ENCODE assay signal across 29 mouse cellular contexts in genomic region chr9:98407771-98408170, GRCm38 (mm10). TPM values are rescaled to one million over a fixed set of nuclear protein-coding genes. Genes with fewer than 3 reads are reported as not detected.
DNase-seq lines count a peak whose midpoint lies in the region; ATAC-seq and TF ChIP-seq lines count a peak whose summit lies in the region.
"Had no signal": no experiment of that assay in that cellular context is flagged by ENCODE, and none has a peak within 500 bp of the region (broad histone marks: within the 10 kb centered on the region; RNA-seq: fewer than 3 reads in every experiment).

No protein-coding gene starts in this region.

- H3K27ac ChIP-seq in embryonic facial prominence, embryonic 14.5 days (replicated peaks; ENCODE audit: low read depth, low read length) = no peak overlapping the region
- no peak overlapping the region for H3K27ac ChIP-seq in embryonic facial prominence, embryonic 10.5 days (replicated peaks)
- H3K27ac ChIP-seq in forebrain, embryonic 16.5 days (ENCODE audit: low read length) = no peak overlapping the region
- no peak overlapping the region for H3K27ac ChIP-seq in forebrain, postnatal 0 days (ENCODE audit: low read depth, low read length)
- no peak overlapping the region for H3K27ac ChIP-seq in lung, embryonic 15.5 days
- no peak overlapping the region for H3K27ac ChIP-seq in neural tube, embryonic 13.5 days (replicated peaks)
- H3K27ac ChIP-seq in neural tube, embryonic 15.5 days (replicated peaks) = no peak overlapping the region
- H3K27ac ChIP-seq: embryonic facial prominence, embryonic 13.5 days; forebrain, embryonic 10.5 days; heart, embryonic 15.5 days; hindbrain, embryonic 10.5 days; hindbrain, embryonic 13.5 days had no signal

- no peak overlapping the region for H3K4me3 ChIP-seq in embryonic facial prominence, embryonic 14.5 days (ENCODE audit: low read depth, low read length)
- no peak overlapping the region for H3K4me3 ChIP-seq in embryonic facial prominence, embryonic 10.5 days
- no peak overlapping the region for H3K4me3 ChIP-seq in forebrain, embryonic 16.5 days (replicated peaks; ENCODE audit: low read length)
- no peak overlapping the region for H3K4me3 ChIP-seq in forebrain, postnatal 0 days (ENCODE audit: low read depth, low read length)
- no peak overlapping the region for H3K4me3 ChIP-seq in lung, embryonic 15.5 days
- no peak overlapping the region for H3K4me3 ChIP-seq in neural tube, embryonic 13.5 days
- no peak overlapping the region for H3K4me3 ChIP-seq in neural tube, embryonic 15.5 days (replicated peaks)
- H3K4me3 ChIP-seq: embryonic facial prominence, embryonic 13.5 days; forebrain, embryonic 10.5 days; heart, embryonic 12.5 days; heart, embryonic 15.5 days; hindbrain, embryonic 10.5 days; hindbrain, embryonic 13.5 days had no signal

- H3K4me1 ChIP-seq in embryonic facial prominence, embryonic 14.5 days (ENCODE audit: control insufficient read depth, insufficient read depth, low read length) = no peaks in the 10 kb centered on the region
- H3K4me1 ChIP-seq in embryonic facial prominence, embryonic 10.5 days = peaks cover 3% of the 10 kb centered on the region; the same call in 1 of the 2 replicates
- peaks cover 6% of the 10 kb centered on the region for H3K4me1 ChIP-seq in forebrain, embryonic 16.5 days (replicated peaks; ENCODE audit: control insufficient read depth, insufficient read depth, low read length)
- H3K4me1 ChIP-seq in forebrain, postnatal 0 days (ENCODE audit: insufficient read depth) = no peaks in the 10 kb centered on the region
- H3K4me1 ChIP-seq in lung, embryonic 15.5 days = peaks cover 4% of the 10 kb centered on the region; the same call in 1 of the 2 replicates
- peaks cover 4% of the 10 kb centered on the region; the same call in 1 of the 2 replicates for H3K4me1 ChIP-seq in neural tube, embryonic 13.5 days (replicated peaks)
- no peaks in the 10 kb centered on the region; the same call in 1 of the 2 replicates for H3K4me1 ChIP-seq in neural tube, embryonic 15.5 days
- H3K4me1 ChIP-seq: embryonic facial prominence, embryonic 13.5 days; forebrain, embryonic 10.5 days; heart, embryonic 12.5 days; heart, embryonic 15.5 days; hindbrain, embryonic 10.5 days had no signal

- H3K9me3 ChIP-seq in embryonic facial prominence, embryonic 14.5 days (ENCODE audit: control insufficient read depth, low read length) = no peaks in the 10 kb centered on the region
- no peaks in the 10 kb centered on the region for H3K9me3 ChIP-seq in embryonic facial prominence, embryonic 10.5 days
- H3K9me3 ChIP-seq in forebrain, embryonic 16.5 days (ENCODE audit: control insufficient read depth, low read length) = no peaks in the 10 kb centered on the region
- no peaks in the 10 kb centered on the region for H3K9me3 ChIP-seq in forebrain, postnatal 0 days (ENCODE audit: low read length)
- H3K9me3 ChIP-seq in lung, embryonic 15.5 days = no peaks in the 10 kb centered on the region
- no peaks in the 10 kb centered on the region for H3K9me3 ChIP-seq in neural tube, embryonic 13.5 days
- no peaks in the 10 kb centered on the region for H3K9me3 ChIP-seq in neural tube, embryonic 15.5 days (replicated peaks)
- H3K9me3 ChIP-seq: embryonic facial prominence, embryonic 13.5 days; forebrain, embryonic 10.5 days; G1E; heart, embryonic 12.5 days; heart, embryonic 15.5 days; hindbrain, embryonic 10.5 days; hindbrain, embryonic 13.5 days had no signal

- no peaks in the 10 kb centered on the region for H3K27me3 ChIP-seq in embryonic facial prominence, embryonic 14.5 days (replicated peaks; ENCODE audit: control insufficient read depth, insufficient read depth, low read length)
- peaks cover 4% of the 10 kb centered on the region for H3K27me3 ChIP-seq in embryonic facial prominence, embryonic 10.5 days (replicated peaks; ENCODE audit: low read depth, poor library complexity, severe bottlenecking)
- no peaks in the 10 kb centered on the region for H3K27me3 ChIP-seq in forebrain, embryonic 16.5 days (replicated peaks; ENCODE audit: control insufficient read depth, insufficient read depth, low read length)
- no peaks in the 10 kb centered on the region for H3K27me3 ChIP-seq in forebrain, postnatal 0 days (ENCODE audit: insufficient read depth, low read length)
- H3K27me3 ChIP-seq in lung, embryonic 15.5 days = no peaks in the 10 kb centered on the region
- H3K27me3 ChIP-seq in neural tube, embryonic 13.5 days = no peaks in the 10 kb centered on the region
- H3K27me3 ChIP-seq in neural tube, embryonic 15.5 days (replicated peaks) = no peaks in the 10 kb centered on the region
- H3K27me3 ChIP-seq: CH12.LX; embryonic facial prominence, embryonic 13.5 days; heart, embryonic 12.5 days; heart, embryonic 15.5 days; Patski had no signal

- H3K4me2 ChIP-seq in embryonic facial prominence, embryonic 14.5 days (ENCODE audit: low read depth, low read length) = no peak overlapping the region
- no peak overlapping the region for H3K4me2 ChIP-seq in forebrain, embryonic 16.5 days (ENCODE audit: low read length)
- no peak overlapping the region for H3K4me2 ChIP-seq in forebrain, postnatal 0 days (ENCODE audit: low read depth)
- H3K4me2 ChIP-seq in lung, embryonic 15.5 days = no peak overlapping the region
- H3K4me2 ChIP-seq in neural tube, embryonic 13.5 days = no peak overlapping the region
- no peak overlapping the region for H3K4me2 ChIP-seq in neural tube, embryonic 15.5 days
- H3K4me2 ChIP-seq: embryonic facial prominence, embryonic 13.5 days; heart, embryonic 12.5 days; heart, embryonic 15.5 days; hindbrain, embryonic 13.5 days had no signal

- TF ChIP-seq CTCF in forebrain, postnatal 0 days (IDR thresholded peaks at IDR 0.05; ENCODE audit: low read depth) = no peak

- DNase-seq in embryonic facial prominence, embryonic 14.5 days (ENCODE audit: low spot score) = peak; percentile 17
- no peak for DNase-seq in embryonic facial prominence, embryonic 10.5 days (ENCODE audit: low spot score)
- DNase-seq in forebrain, postnatal 0 days = no peak
- DNase-seq in lung, adult 18-20 months = no peak
- DNase-seq: adrenal gland, postnatal 10 days; B cell, adult 2 months; cerebellum, adult 18-20 months; cerebellum, adult 9-10 months; cerebellum, postnatal 25 days; gastrocnemius, postnatal 10 days; gastrocnemius, postnatal 36 days; heart, postnatal 10 days; heart, postnatal 36 days; kidney, adult 2 months had no signal

- WGBS in embryonic facial prominence, embryonic 14.5 days = 65% methylated on average over 12 of the region's 12 CpGs
- 91% methylated on average over 12 of the region's 12 CpGs for WGBS in embryonic facial prominence, embryonic 10.5 days
- WGBS in forebrain, embryonic 16.5 days = 43% methylated on average over 12 of the region's 12 CpGs
- 38% methylated on average over 12 of the region's 12 CpGs for WGBS in forebrain, postnatal 0 days
- 63% methylated on average over 12 of the region's 12 CpGs for WGBS in lung, embryonic 15.5 days
- WGBS in neural tube, embryonic 13.5 days = 71% methylated on average over 12 of the region's 12 CpGs
- WGBS in neural tube, embryonic 15.5 days = 62% methylated on average over 12 of the region's 12 CpGs

- no peak overlapping the region for H3K9ac ChIP-seq in embryonic facial prominence, embryonic 14.5 days (ENCODE audit: low read depth, low read length)
- H3K9ac ChIP-seq in forebrain, embryonic 16.5 days (replicated peaks; ENCODE audit: low read depth, low read length) = no peak overlapping the region
- H3K9ac ChIP-seq in forebrain, postnatal 0 days = no peak overlapping the region
- no peak overlapping the region for H3K9ac ChIP-seq in lung, embryonic 15.5 days
- H3K9ac ChIP-seq in neural tube, embryonic 13.5 days = no peak overlapping the region
- no peak overlapping the region for H3K9ac ChIP-seq in neural tube, embryonic 15.5 days (replicated peaks)
- H3K9ac ChIP-seq: embryonic facial prominence, embryonic 13.5 days; heart, embryonic 12.5 days; heart, embryonic 15.5 days; hindbrain, embryonic 13.5 days had no signal

- no peaks in the 10 kb centered on the region for H3K36me3 ChIP-seq in embryonic facial prominence, embryonic 14.5 days (ENCODE audit: control insufficient read depth, insufficient read depth, low read length)
- H3K36me3 ChIP-seq in embryonic facial prominence, embryonic 10.5 days (replicated peaks) = no peaks in the 10 kb centered on the region
- H3K36me3 ChIP-seq in forebrain, embryonic 16.5 days (ENCODE audit: control insufficient read depth, insufficient read depth) = no peaks in the 10 kb centered on the region
- H3K36me3 ChIP-seq in forebrain, postnatal 0 days (ENCODE audit: insufficient read depth) = no peaks in the 10 kb centered on the region
- H3K36me3 ChIP-seq in lung, embryonic 15.5 days = no peaks in the 10 kb centered on the region
- no peaks in the 10 kb centered on the region for H3K36me3 ChIP-seq in neural tube, embryonic 13.5 days
- no peaks in the 10 kb centered on the region for H3K36me3 ChIP-seq in neural tube, embryonic 15.5 days
- H3K36me3 ChIP-seq: embryonic facial prominence, embryonic 13.5 days; forebrain, embryonic 10.5 days; heart, embryonic 12.5 days; heart, embryonic 15.5 days; hindbrain, embryonic 10.5 days; hindbrain, embryonic 13.5 days had no signal

- no peak for ATAC-seq in embryonic facial prominence, embryonic 14.5 days (ENCODE audit: low read depth)
- ATAC-seq in forebrain, embryonic 16.5 days = peak; percentile 40; the same call in 1 of the 2 replicates
- no peak for ATAC-seq in forebrain, postnatal 0 days
- ATAC-seq in lung, embryonic 15.5 days (ENCODE audit: borderline replicate concordance, extremely low read depth, low FRiP score, low TSS enrichment) = peak; percentile 31; the same call in 1 of the 2 replicates
- peak; percentile 27; the same call in 1 of the 2 replicates for ATAC-seq in neural tube, embryonic 13.5 days (ENCODE audit: low read depth)
- no peak for ATAC-seq in neural tube, embryonic 15.5 days (ENCODE audit: low FRiP score)
- ATAC-seq: hindbrain, embryonic 16.5 days; intestine, postnatal 0 days; Patski had no signal

RNA-seq across cellular contexts. Expression of gene Rbp1, which starts 15.0 kb away (rescaled TPM):
- 60.5 and 64.8 TPM in 2 replicates for polyA plus RNA-seq in embryonic facial prominence, embryonic 14.5 days (2014; fragmentation: Nextera tagmentation; extraction: Ambion mirVana)
- polyA plus RNA-seq in embryonic facial prominence, embryonic 10.5 days (2016; fragmentation: Nextera tagmentation; extraction: Ambion mirVana) = 54.4 and 63.0 TPM in 2 replicates
- 37.3 and 40.7 TPM in 2 replicates for polyA plus RNA-seq in forebrain, embryonic 16.5 days (2015; fragmentation: Nextera tagmentation; extraction: Ambion mirVana)
- 12.4 and 12.9 TPM in 2 replicates for total RNA-seq in forebrain, postnatal 0 days (2014; rRNA removed)
- polyA plus RNA-seq in forebrain, postnatal 0 days (2015; fragmentation: Nextera tagmentation; extraction: Ambion mirVana) = 32.1 and 41.6 TPM in 2 replicates
- polyA plus RNA-seq in lung, embryonic 15.5 days (2015; fragmentation: Nextera tagmentation; extraction: Ambion mirVana) = 103 and 109 TPM in 2 replicates
- 135 and 145 TPM in 2 replicates for polyA plus RNA-seq in neural tube, embryonic 13.5 days (2015; fragmentation: Nextera tagmentation; extraction: Ambion mirVana)
- polyA plus RNA-seq in neural tube, embryonic 15.5 days (2015; fragmentation: Nextera tagmentation; extraction: Ambion mirVana) = 67.5 and 74.8 TPM in 2 replicates
- polyA plus RNA-seq: G1E had no signal

Comparison
In these comparisons a context has a peak if more than half of its experiments do, and no peak if none do; other contexts are left out.
1. ATAC-seq: peak in forebrain, embryonic 16.5 days (single experiment), lung, embryonic 15.5 days (single experiment) and neural tube, embryonic 13.5 days (single experiment); none in embryonic facial prominence, embryonic 14.5 days (single experiment), forebrain, postnatal 0 days (single experiment) and neural tube, embryonic 15.5 days (single experiment).